Mouse (Mus musculus): ENCODE measurements at regions not wholly inside any gene's neighbourhood (a gene's known extent, or its start where the extent isn't known, plus 50 kb on each side); places are given as distances from the start of the nearest gene placed in this dataset.

- no peak for DNase-seq (ENCODE audit: low spot score)
Measured at GRCm38 (mm10) chr17:14497086-14497485, 196.9 kb downstream of the Thbs2 start.

GRCm38 (mm10) chr17:14493751-14494320, 200.2 kb downstream of the Thbs2 start:
- DNase-seq (ENCODE audit: low spot score), result no peak

GRCm38 (mm10) chr17:14492936-14493335, 201.1 kb downstream of the Thbs2 start:
- DNase-seq (ENCODE audit: low spot score), result peak; percentile 33

- no peak for DNase-seq (ENCODE audit: low spot score)
Measured at GRCm38 (mm10) chr17:14481746-14482145, 202.4 kb downstream of the Smoc2 start.

- no peak for DNase-seq (ENCODE audit: low spot score)
Measured at GRCm38 (mm10) chr17:14478938-14479505, 199.7 kb downstream of the Smoc2 start.

- no peak for DNase-seq (ENCODE audit: low spot score)
Measured at GRCm38 (mm10) chr17:14476707-14477106, 197.4 kb downstream of the Smoc2 start.

GRCm38 (mm10) chr17:14475778-14476647, 196.7 kb downstream of the Smoc2 start:
- no peak for DNase-seq (ENCODE audit: low spot score)

GRCm38 (mm10) chr17:14475277-14475676, 196.0 kb downstream of the Smoc2 start:
- DNase-seq (ENCODE audit: low spot score), result no peak

- DNase-seq (ENCODE audit: low spot score), result no peak
Measured at GRCm38 (mm10) chr17:14468754-14469488, 189.6 kb downstream of the Smoc2 start.

GRCm38 (mm10) chr17:14455251-14455743, 176.0 kb downstream of the Smoc2 start:
- no peak for DNase-seq (ENCODE audit: low spot score)

Data from lung, postnatal 25 days (tissue).